Mouse (Mus musculus) splenic B cell, adult 2 months (primary cell): Measurements from ENCODE around the gene Copa.

Source experiments
- DNase-seq: peaks from one replicate; pipeline ENCODE4 v3.0.0-alpha.2; 2011; ENCODE audit warnings: low read depth, low spot score
- H3K27me3 ChIP-seq: 2 replicates; pipeline ENCODE4 v1.6.1; 2012; ENCODE audit warnings: mild to moderate bottlenecking, low read length, moderate library complexity, mixed read lengths; ENCODE audit not compliant: control insufficient read depth, poor library complexity, insufficient read depth, severe bottlenecking
- H3K36me3 ChIP-seq: 2 replicates; pipeline ENCODE4 v1.6.1; 2012; ENCODE audit warnings: mild to moderate bottlenecking, low read length, moderate library complexity, mixed read lengths; ENCODE audit not compliant: control insufficient read depth, poor library complexity, insufficient read depth, severe bottlenecking

The Copa gene

DNA sequence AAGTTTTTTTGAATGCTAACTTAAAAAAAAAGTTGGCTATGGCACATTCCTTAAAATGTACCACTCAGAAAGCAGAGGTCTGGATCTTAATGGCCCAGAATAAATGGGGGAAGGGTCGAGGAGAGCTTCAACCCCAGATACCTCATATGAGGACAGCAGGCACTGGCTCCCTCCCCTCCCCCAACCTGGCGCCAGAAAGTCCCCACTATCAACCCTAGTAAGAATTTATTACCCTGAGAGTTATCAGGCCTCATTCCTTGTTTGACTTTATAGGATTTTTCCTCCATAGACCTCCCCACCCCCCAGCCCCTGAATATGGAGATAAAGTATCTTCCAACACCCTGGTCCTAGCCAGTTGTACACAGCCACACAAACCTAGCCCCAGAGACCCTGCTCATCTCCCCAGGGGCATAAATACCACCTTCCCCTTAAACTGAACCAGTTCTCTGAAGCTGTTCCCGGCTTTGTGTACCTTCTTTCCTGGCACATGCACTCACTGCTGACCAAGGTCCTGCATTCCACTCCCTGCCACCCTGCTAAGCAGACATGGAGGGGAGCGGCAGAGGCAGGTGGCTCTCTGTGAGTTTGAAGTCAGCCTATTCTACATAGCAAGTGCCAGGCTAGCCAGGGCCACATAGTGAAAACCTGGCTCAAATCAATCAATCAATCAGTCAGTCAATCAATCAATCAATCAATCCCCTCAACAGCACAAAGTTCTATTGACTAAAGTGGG is 18.9 kb upstream of the Copa start:
- Histone ChIP-seq H3K27me3 (no peaks in the 10 kb centered on the region), H3K36me3 (peaks cover 11% of the 10 kb centered on the region)
- no peak for DNase-seq

GRCm38 (mm10) chr1:172064613-172065141 is 17.7 kb upstream of the Copa start:
- no peaks in the 10 kb centered on the region for H3K27me3 ChIP-seq
- peaks cover 18% of the 10 kb centered on the region for H3K36me3 ChIP-seq
- no peak for DNase-seq

GRCm38 (mm10) chr1:172070227-172070626 is 12.1 kb upstream of the Copa start:
- H3K36me3 ChIP-seq: peaks cover 30% of the 10 kb centered on the region
- DNase-seq: no peak
- no peaks in the 10 kb centered on the region for H3K27me3 ChIP-seq

DNA sequence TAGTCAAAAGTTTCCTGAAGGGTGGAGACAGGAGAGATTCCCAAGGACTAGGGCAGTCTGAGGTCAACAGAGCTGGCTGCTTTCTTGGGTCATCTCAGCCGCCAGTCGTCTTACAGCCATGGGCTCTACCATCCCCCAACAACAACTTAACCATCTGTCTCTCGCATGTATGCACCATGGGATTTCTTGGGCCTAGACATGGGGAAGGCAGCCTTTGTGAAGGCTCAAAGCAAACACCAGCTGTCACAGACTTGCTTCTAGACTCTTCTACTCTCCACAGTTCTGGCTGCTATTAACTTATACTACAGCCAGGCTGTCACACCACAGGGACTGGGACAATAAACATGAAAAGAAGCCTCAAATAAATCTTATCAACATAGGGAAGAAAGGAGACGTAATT is 10.8 kb upstream of the Copa start:
- no peaks in the 10 kb centered on the region for H3K27me3 ChIP-seq
- DNase-seq: no peak
- H3K36me3 ChIP-seq: peaks cover 26% of the 10 kb centered on the region

DNA sequence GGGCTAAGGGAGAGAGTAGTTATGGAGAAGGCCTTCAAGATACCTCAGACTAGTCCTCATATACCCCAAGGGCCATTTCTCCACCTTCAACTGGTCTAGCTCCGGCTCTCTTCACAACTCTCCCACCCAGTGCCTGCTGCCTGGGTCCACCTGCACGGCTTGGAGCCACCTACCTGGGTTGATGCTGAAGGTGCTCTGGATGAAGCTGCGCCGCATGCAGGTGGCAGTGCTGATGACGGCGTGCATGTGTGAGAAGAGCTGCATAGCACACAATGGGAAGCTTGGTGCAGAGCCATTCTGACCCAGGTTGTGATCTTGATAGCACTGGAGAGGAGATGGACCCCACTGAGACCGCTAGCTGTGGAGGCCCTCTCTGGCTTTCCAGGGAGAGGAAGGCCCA is 9.7 kb upstream of the Copa start:
- Histone ChIP-seq H3K36me3 (peaks cover 24% of the 10 kb centered on the region), H3K27me3 (no peaks in the 10 kb centered on the region)
- DNase-seq: no peak

- H3K36me3 ChIP-seq: peaks cover 17% of the 10 kb centered on the region
- H3K27me3 ChIP-seq: no peaks in the 10 kb centered on the region
- DNase-seq: no peak
These were observed 4.3 kb upstream of the Copa start for GRCm38 (mm10) chr1:172077981-172078380.

DNA sequence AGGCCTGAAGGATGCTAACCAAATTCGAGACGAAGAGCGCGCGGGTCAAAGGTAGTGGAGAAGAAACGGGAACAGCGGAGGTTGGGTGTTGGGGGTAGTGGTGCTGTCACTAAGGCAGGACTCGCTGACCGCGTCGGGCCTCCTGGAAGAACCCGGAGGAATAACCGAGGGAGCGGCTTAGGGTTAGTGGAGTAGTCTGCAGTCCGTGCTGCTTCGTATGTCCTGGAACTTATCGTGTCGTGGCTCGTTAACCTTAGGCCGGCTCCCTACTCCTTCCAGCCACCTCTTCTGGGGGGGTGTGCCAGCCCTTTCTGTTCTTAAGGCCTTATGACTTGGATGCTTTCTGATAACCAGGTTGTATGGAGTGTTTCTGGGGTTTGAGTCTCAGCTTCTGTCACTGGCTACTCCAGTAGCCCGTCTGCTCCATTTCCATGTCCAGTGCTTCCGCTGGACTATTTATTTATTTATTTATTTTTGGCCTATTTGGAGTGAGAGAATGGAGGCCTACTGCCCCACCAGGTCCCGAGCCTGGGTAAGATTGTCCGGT is 643 bp downstream of the Copa start:
- Histone ChIP-seq H3K36me3 (peaks cover 9% of the 10 kb centered on the region), H3K27me3 (no peaks in the 10 kb centered on the region)
- no peak for DNase-seq

GRCm38 (mm10) chr1:172093522-172093921 is 11.2 kb downstream of the Copa start:
- H3K36me3 ChIP-seq: peaks cover 16% of the 10 kb centered on the region
- H3K27me3 ChIP-seq: no peaks in the 10 kb centered on the region
- no peak for DNase-seq

- no peak for DNase-seq
- Histone ChIP-seq H3K27me3 (no peaks in the 10 kb centered on the region), H3K36me3 (peaks cover 17% of the 10 kb centered on the region)
These were observed 12.0 kb downstream of the Copa start for GRCm38 (mm10) chr1:172094295-172094694.

DNA sequence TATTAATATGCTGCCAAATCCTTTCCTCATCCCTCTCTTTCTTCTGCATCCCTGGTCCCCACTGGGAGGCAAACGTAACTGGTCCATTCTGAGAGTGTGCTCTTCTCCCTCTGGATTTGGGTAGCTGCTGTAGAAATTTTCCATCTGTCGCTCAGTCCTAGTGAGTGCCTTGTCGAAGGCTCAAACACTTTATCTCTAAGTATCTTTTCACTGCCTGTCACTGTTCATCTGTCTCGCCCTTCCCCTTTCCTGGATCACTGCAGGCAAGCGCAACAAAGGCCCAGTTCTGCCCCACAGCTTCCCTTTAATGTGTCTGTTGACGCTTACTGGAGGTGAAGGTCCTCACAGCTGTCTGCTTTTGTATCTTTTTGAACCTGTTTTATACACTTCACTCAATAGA is 12.9 kb downstream of the Copa start:
- Histone ChIP-seq H3K36me3 (peaks cover 17% of the 10 kb centered on the region), H3K27me3 (no peaks in the 10 kb centered on the region)
- DNase-seq: no peak

- H3K27me3 ChIP-seq: no peaks in the 10 kb centered on the region
- no peak for DNase-seq
These were observed 17.1 kb downstream of the Copa start for GRCm38 (mm10) chr1:172099325-172100033.

DNA sequence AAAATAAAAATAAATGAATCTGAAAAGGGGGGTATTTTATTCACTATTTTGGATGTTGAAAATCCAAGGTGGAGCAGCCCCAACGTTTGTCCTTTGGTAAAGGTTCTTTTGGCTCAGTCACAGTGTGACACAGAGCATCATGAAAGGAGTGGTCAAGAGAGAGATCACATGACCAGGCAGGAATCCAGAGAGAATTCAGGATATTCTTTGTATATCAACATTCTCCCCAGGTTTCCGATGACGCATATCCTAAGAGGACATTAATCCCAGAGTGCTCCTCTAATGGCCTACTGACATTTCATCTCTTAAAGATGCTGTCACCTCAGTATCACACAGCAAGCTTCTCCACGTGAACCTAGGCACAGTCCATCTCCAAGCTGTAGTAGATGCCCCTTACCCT is 21.3 kb downstream of the Copa start:
- H3K36me3 ChIP-seq: peaks cover 22% of the 10 kb centered on the region
- DNase-seq: no peak
- H3K27me3 ChIP-seq: no peaks in the 10 kb centered on the region

More at GRCm38 (mm10) chr1:172099325-172100033, 17.1 kb downstream of the Copa start:
- peaks cover 21% of the 10 kb centered on the region for H3K36me3 ChIP-seq

- Histone ChIP-seq H3K27me3 (no peaks in the 10 kb centered on the region), H3K36me3 (peaks cover 26% of the 10 kb centered on the region)
- no peak for DNase-seq
These were observed 22.8 kb downstream of the Copa start for GRCm38 (mm10) chr1:172105101-172105500.

DNA sequence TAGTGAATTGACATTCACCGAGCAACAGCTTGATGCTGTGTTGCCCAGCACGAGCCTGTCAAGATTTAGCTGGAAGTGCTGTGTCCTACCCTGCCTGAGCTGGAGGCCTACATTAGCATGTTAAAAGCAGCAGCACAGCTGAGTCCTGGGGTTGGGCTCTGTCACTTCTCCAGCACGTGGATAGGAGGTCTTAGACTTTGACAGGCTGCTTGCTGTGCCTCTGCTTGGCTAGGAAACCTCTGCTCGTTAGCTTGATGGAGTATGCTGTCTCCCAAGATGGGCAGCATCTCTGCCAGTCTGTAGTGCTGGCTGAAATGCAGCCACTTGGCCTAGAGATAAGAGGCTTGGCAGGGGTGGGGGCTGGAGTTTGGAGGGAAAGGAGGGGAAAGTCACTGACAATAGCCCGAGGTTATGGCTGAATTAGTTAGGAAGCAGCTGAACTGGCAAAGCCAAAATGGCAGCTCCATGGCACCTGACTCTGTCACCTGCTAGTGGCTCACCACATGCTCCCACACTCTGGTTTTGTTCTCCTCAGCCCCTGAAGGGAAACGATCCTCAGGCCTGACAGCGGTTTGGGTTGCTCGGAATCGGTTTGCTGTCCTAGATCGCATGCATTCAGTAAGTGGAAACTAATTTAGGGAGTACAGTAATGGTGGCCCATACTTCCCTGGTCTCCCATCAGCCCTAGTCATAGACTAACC is 25.6 kb downstream of the Copa start:
- no peak for DNase-seq
- Histone ChIP-seq H3K27me3 (no peaks in the 10 kb centered on the region), H3K36me3 (peaks cover 19% of the 10 kb centered on the region)

DNA sequence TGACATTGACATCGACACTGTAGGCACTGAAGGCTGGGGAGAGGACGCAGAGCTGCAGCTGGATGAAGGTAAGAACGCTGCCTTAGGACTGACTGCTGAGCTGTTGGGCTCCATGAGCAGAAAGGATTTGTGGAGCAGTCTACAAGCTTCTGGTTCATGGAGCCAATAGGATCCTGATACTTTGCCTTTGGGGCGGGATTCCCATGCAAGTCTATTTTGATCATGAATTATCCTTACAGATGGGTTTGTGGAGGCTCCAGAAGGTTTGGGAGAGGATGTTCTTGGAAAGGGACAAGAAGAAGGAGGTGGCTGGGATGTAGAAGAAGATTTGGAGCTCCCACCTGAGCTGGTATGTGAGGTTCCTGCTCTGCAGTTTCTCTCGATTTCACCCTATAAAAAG is 34.6 kb downstream of the Copa start:
- no peak for DNase-seq
- H3K27me3 ChIP-seq: no peaks in the 10 kb centered on the region
- peaks cover 18% of the 10 kb centered on the region for H3K36me3 ChIP-seq
